Mouse (Mus musculus) forebrain, embryonic 10.5 days (tissue): ENCODE measurements around the gene Tex38. TPM values are rescaled to one million over a fixed set of nuclear protein-coding genes. Genes with fewer than 3 reads are reported as not detected.

Experiments used
- DNase-seq: peaks from one replicate; pipeline ENCODE4 v3.0.0-alpha.2; 2017; ENCODE audit warnings: low spot score; ENCODE audit errors: extremely low spot score
- H3K27ac ChIP-seq: fragments of 300-500 bp; sonication (generic); 2 replicates; pipeline ENCODE4 v1.5.1; 2016; ENCODE audit warnings: mild to moderate bottlenecking
- H3K27me3 ChIP-seq: fragments of 300-500 bp; sonication (generic); 2 replicates; pipeline ENCODE4 v1.6.1; 2016; ENCODE audit warnings: mild to moderate bottlenecking; ENCODE audit not compliant: poor library complexity, severe bottlenecking
- H3K36me3 ChIP-seq: fragments of 300-500 bp; sonication (generic); replicated peaks from 2 replicates; pipeline ENCODE4 v1.6.1; 2016; ENCODE audit warnings: mild to moderate bottlenecking, moderate library complexity
- H3K4me1 ChIP-seq: fragments of 300-500 bp; sonication (generic); 2 replicates; pipeline ENCODE4 v1.6.1; 2016
- H3K4me3 ChIP-seq: fragments of 300-500 bp; sonication (generic); 2 replicates; pipeline ENCODE4 v1.5.1; 2016; ENCODE audit warnings: mild to moderate bottlenecking, moderate library complexity
- H3K9me3 ChIP-seq: fragments of 300-500 bp; sonication (generic); 2 replicates; pipeline ENCODE4 v1.6.1; 2016; ENCODE audit warnings: mild to moderate bottlenecking, moderate library complexity
- WGBS: fragments of 180-500 bp; shearing (Covaris S2); methylation state at CpG from one replicate; pipeline ENCODE4 v1.1.7; 2016; 5-methylcytosine and 5-hydroxymethylcytosine counted together
- polyA plus RNA-seq: library from polyadenylated mRNA; unstranded; fragments of >200 nt; fragmentation: Nextera tagmentation; extraction: Ambion mirVana; gene quantifications from 2 replicates; pipeline ENCODE4 v1.2.1, GENCODE M21; 2016

Tex38 gene
- polyA plus RNA-seq, 1 experiment from 2014 or later: 0.25 TPM

- Histone ChIP-seq H3K36me3 (peaks cover 54% of the 10 kb centered on the region), H3K27me3 (no peaks in the 10 kb centered on the region), H3K27ac (no peak overlapping the region), H3K4me1 (no peaks in the 10 kb centered on the region), H3K9me3 (no peaks in the 10 kb centered on the region), H3K4me3 (no peak overlapping the region)
- WGBS: 84% methylated on average over 4 of the region's 4 CpGs
- no peak for DNase-seq
These were observed 31.5 kb upstream of the Tex38 start for GRCm38 (mm10) chr4:115812326-115812725.

DNA sequence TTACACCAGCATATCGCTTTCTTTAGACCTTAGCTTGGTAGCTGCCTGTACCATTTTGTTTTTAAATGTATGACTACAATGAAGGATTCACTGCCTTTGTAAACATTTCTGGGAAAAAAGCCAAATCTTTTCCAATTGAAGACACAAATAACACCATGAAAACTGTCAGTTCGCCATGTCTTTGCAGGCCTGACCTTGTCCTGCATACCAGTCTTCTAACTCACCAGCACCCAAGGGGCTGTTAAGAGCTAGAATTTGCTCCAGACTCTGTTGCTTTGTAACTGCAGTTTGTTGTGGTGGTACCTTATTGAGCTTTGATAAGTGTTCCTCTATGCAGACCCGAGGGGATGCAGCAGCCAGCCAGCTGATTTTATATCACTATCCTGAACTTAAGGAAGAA lies 19.2 kb upstream of the Tex38 start:
- Histone ChIP-seq H3K27me3 (no peaks in the 10 kb centered on the region), H3K9me3 (no peaks in the 10 kb centered on the region), H3K27ac (no peak overlapping the region), H3K36me3 (peaks cover 75% of the 10 kb centered on the region), H3K4me3 (no peak overlapping the region), H3K4me1 (no peaks in the 10 kb centered on the region)
- WGBS: 91% methylated on average over 3 of the region's 3 CpGs
- DNase-seq: no peak

DNA sequence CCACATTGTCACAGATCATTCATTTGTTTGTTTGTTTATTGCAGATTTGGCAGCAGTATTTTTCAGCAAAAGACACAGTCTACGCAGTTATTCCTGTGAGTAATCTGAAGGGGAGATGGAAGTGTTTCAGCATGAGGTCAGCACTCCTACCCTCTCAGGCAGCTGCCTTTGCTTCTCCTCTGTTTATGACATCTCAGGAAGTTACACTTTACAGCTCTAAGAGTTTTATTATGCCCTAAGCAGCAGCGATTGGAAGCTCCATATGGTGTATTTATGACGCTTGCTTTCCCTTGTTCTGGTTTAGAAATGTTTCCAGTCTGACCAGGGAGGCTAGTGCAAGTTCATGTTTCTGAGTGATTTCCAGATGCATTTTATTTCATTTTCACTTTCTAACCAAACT lies 14.5 kb upstream of the Tex38 start:
- DNase-seq: no peak

GRCm38 (mm10) chr4:115790864-115791263 lies 10.0 kb upstream of the Tex38 start:
- DNase-seq: no peak
- Histone ChIP-seq H3K9me3 (no peaks in the 10 kb centered on the region), H3K36me3 (peaks cover 63% of the 10 kb centered on the region), H3K4me3 (no peak overlapping the region), H3K4me1 (peaks cover 4% of the 10 kb centered on the region), H3K27ac (no peak overlapping the region), H3K27me3 (no peaks in the 10 kb centered on the region)
- 86% methylated on average over 3 of the region's 3 CpGs for WGBS

More for the DNA sequence above, 14.5 kb upstream of the Tex38 start:
- H3K4me1 ChIP-seq: no peaks in the 10 kb centered on the region
- H3K9me3 ChIP-seq: no peaks in the 10 kb centered on the region
- H3K27ac ChIP-seq: no peak overlapping the region
- H3K27me3 ChIP-seq: no peaks in the 10 kb centered on the region
- H3K4me3 ChIP-seq: no peak overlapping the region
- 94% methylated on average over 3 of the region's 3 CpGs for WGBS
- H3K36me3 ChIP-seq: peaks cover 84% of the 10 kb centered on the region

GRCm38 (mm10) chr4:115785511-115786034 lies 4.8 kb upstream of the Tex38 start:
- peak overlapping the region; percentile 94 for H3K27ac ChIP-seq
- H3K27me3 ChIP-seq: 0 out of 2 replicates have a peak, but pooled peaks cover 6% of the 10 kb centered on the region
- 67% methylated on average over 7 of the region's 7 CpGs for WGBS
- DNase-seq: no peak
- H3K4me3 ChIP-seq: peak overlapping the region; percentile 85
- H3K4me1 ChIP-seq: peaks cover 21% of the 10 kb centered on the region
- H3K9me3 ChIP-seq: no peaks in the 10 kb centered on the region
- H3K36me3 ChIP-seq: peaks cover 26% of the 10 kb centered on the region

- under 1% methylated on average over 68 of the region's 69 CpGs for WGBS
These were observed 4.1 kb upstream of the Tex38 start, which contains the start of gene Atpaf1 for GRCm38 (mm10) chr4:115784769-115785510. Gene Atpaf1 (plus strand): TSS chr4:115784812.

DNA sequence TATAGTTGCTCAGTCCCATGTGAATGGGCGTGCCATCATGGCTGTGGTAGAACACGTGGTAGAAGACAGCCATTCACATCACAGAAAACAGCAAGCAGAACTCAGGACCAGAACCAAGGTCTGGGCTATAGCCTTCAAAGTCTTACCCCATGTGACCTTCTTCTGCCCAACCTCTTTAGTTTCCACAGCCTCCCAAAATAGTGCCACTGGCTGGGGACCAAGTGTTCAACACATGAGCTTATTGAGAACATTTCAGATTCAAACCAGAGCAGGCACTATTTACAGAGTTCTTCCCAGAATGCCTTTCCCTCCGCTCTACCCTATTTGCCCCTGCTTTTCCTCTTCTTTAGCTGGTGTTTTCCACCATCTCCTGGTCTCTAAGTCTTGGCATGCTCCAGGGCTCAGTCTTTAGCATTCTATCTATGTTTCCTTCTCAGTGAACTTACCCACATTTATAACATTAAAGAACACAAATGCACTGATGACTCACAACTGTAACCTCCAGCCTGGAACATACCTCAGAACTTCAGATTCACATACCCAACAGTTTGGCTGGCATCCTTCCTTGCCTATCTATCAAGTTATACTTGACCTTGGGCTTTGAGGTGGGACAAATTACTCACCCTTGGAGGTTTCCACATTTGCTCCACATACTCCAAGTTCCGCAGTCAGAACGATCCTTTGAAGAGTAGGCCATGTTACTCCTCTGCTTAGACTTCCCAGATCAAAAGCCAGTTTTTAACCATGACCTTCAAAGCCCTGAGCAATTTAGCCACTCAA lies 1.4 kb upstream of the Tex38 start:
- peaks cover 21% of the 10 kb centered on the region for H3K4me1 ChIP-seq
- DNase-seq: no peak
- 90% methylated on average over 5 of the region's 5 CpGs for WGBS
- H3K4me3 ChIP-seq: no peak overlapping the region
- no peaks in the 10 kb centered on the region for H3K9me3 ChIP-seq
- 0 out of 2 replicates have a peak, but pooled peaks cover 6% of the 10 kb centered on the region for H3K27me3 ChIP-seq
- peaks cover 7% of the 10 kb centered on the region; the same call in 1 of the 2 replicates for H3K36me3 ChIP-seq
- H3K27ac ChIP-seq: no peak overlapping the region

More at GRCm38 (mm10) chr4:115784769-115785510, 4.1 kb upstream of the Tex38 start, which contains the start of gene Atpaf1:
- Histone ChIP-seq H3K4me3 (peak within 1 kb of the TSS; percentile 85), H3K27ac (peak within 1 kb of the TSS; percentile 94), H3K9me3 (no peaks in the 10 kb centered on the region), H3K27me3 (0 out of 2 replicates have a peak, but pooled peaks cover 6% of the 10 kb centered on the region), H3K36me3 (peaks cover 19% of the 10 kb centered on the region), H3K4me1 (peaks cover 21% of the 10 kb centered on the region)
- DNase-seq: peak; percentile 71

DNA sequence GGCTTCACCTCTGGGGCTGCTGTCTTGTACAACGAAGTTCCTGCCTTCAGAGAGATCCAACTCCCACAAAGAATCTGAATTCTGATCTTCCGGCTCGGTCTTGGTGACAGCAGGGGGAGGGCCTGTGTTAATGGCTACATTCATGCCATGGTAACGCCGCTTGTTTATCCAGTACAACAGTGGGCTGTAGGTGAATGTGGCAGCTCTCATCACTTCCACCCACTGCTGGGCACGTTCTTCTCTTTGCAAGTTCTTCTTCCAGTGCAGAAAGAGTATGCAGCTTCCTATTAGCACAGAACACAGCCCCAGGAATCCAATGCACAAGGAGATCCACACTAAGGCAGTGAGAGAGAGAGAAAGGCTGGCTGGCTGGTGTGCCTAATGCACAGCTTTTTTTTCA lies 549 bp downstream of the Tex38 start:
- Histone ChIP-seq H3K4me1 (peaks cover 10% of the 10 kb centered on the region), H3K27ac (no peak overlapping the region), H3K36me3 (peaks cover 19% of the 10 kb centered on the region), H3K27me3 (0 out of 2 replicates have a peak, but pooled peaks cover 6% of the 10 kb centered on the region), H3K9me3 (no peaks in the 10 kb centered on the region), H3K4me3 (no peak overlapping the region)
- no peak for DNase-seq
- 66% methylated on average over 6 of the region's 6 CpGs for WGBS

DNA sequence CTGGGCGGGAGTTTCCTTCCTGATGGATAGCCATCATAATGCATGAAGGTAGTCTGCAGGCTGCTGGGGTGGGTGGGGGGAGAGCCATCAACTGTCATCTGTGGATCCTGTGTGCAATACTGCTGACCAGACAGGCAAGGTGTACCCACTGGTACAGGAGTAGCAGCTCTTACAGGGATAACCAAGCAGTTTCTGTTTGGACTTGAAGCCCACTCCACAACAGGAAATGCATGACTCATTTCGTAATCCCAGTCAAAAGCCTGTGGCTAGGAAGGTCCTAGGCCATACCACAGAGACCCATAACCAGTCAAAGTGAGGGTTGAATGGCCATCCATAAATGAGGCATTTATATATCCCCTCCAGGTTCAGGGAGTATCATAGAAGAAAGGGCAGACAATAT lies 3.2 kb downstream of the Tex38 start:
- H3K4me3 ChIP-seq: no peak overlapping the region

GRCm38 (mm10) chr4:115775056-115775455 lies 5.8 kb downstream of the Tex38 start:
- Histone ChIP-seq H3K27ac (no peak overlapping the region), H3K36me3 (peaks cover 59% of the 10 kb centered on the region), H3K4me3 (no peak overlapping the region), H3K27me3 (no peaks in the 10 kb centered on the region), H3K9me3 (no peaks in the 10 kb centered on the region), H3K4me1 (no peaks in the 10 kb centered on the region)
- WGBS: 90% methylated on average over 6 of the region's 6 CpGs
- DNase-seq: no peak

More for the DNA sequence above, 3.2 kb downstream of the Tex38 start:
- Histone ChIP-seq H3K36me3 (peaks cover 41% of the 10 kb centered on the region), H3K27me3 (no peaks in the 10 kb centered on the region), H3K27ac (no peak overlapping the region), H3K9me3 (no peaks in the 10 kb centered on the region), H3K4me1 (no peaks in the 10 kb centered on the region)
- 95% methylated on average over 2 of the region's 2 CpGs for whole genome bisulfite sequencing
- DNase-seq: no peak

- Histone ChIP-seq H3K4me1 (no peaks in the 10 kb centered on the region), H3K36me3 (peaks cover 86% of the 10 kb centered on the region), H3K9me3 (no peaks in the 10 kb centered on the region), H3K27ac (no peak overlapping the region), H3K27me3 (no peaks in the 10 kb centered on the region), H3K4me3 (no peak overlapping the region)
- DNase-seq: no peak
- WGBS: 76% methylated on average over 11 of the region's 11 CpGs
These were observed 13.0 kb downstream of the Tex38 start for GRCm38 (mm10) chr4:115767647-115768467.

DNA sequence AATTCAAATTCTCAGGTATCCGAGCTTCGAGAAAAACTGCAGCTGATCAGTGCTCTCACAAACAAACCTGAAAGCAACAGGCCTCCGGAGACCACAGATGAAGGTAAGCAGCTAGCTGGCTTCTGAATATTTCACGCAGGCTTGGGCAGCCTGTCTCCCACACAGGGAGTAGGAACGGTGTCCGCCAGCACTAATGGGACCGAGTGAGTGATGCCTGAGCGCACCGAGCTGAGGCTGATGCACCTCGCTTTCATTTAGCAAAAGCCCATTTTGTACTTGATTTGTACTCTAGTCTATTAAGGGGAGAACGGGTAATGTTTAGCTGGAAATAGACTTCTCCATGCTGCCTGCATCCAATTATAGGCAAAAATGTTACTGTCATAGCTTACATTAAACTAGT lies 16.2 kb downstream of the Tex38 start:
- WGBS: 93% methylated on average over 11 of the region's 11 CpGs
- peaks cover 91% of the 10 kb centered on the region for H3K36me3 ChIP-seq

More for the DNA sequence above, 16.2 kb downstream of the Tex38 start:
- H3K4me3 ChIP-seq: no peak overlapping the region
- H3K9me3 ChIP-seq: no peaks in the 10 kb centered on the region
- no peak overlapping the region for H3K27ac ChIP-seq
- DNase-seq: no peak
- H3K4me1 ChIP-seq: no peaks in the 10 kb centered on the region
- H3K27me3 ChIP-seq: no peaks in the 10 kb centered on the region
